Mouse (Mus musculus) heart, postnatal 0 days (tissue): ENCODE measurements around the gene Csgalnact2. TPM values are rescaled to one million over a fixed set of nuclear protein-coding genes. Genes with fewer than 3 reads are reported as not detected.

Experiments used
- ATAC-seq: fragments of 200-750 bp; cut with Nextera tagmentation; 2 replicates; pipeline ENCODE4 v1.8.0; 2017; ENCODE audit warnings: low read depth, moderate number of reproducible peaks, moderate library complexity; ENCODE audit not compliant: insufficient read depth
- DNase-seq: peaks from one replicate; pipeline ENCODE4 v3.0.0-alpha.2; 2016; ENCODE audit warnings: low spot score
- H3K27ac ChIP-seq: fragments of 300-500 bp; sonication (generic); 2 replicates; pipeline ENCODE4 v1.5.1; 2014; ENCODE audit warnings: low read depth, mild to moderate bottlenecking
- H3K27me3 ChIP-seq: fragments of 300-500 bp; sonication (generic); 2 replicates; pipeline ENCODE4 v1.6.1; 2014; ENCODE audit warnings: low read length, mixed read lengths; ENCODE audit not compliant: control insufficient read depth, insufficient read depth
- H3K36me3 ChIP-seq: fragments of 300-500 bp; sonication (generic); replicated peaks from 2 replicates; pipeline ENCODE4 v1.6.1; 2014; ENCODE audit warnings: low read length, mixed read lengths; ENCODE audit not compliant: control insufficient read depth, insufficient read depth
- H3K4me1 ChIP-seq: fragments of 300-500 bp; sonication (generic); 2 replicates; pipeline ENCODE4 v1.6.1; 2014; ENCODE audit warnings: antibody characterized with exemption; ENCODE audit not compliant: control insufficient read depth, insufficient read depth
- H3K4me2 ChIP-seq: fragments of 300-500 bp; sonication (generic); 2 replicates; pipeline ENCODE4 v1.6.1; 2014; ENCODE audit warnings: low read depth, mild to moderate bottlenecking, low read length, moderate library complexity
- H3K4me3 ChIP-seq: fragments of 300-500 bp; sonication (generic); 2 replicates; pipeline ENCODE4 v1.5.1; 2014; ENCODE audit warnings: low read depth, low read length
- H3K9ac ChIP-seq: fragments of 300-500 bp; sonication (generic); replicated peaks from 2 replicates; pipeline ENCODE4 v1.6.1; 2014; ENCODE audit warnings: low read depth, low read length, mixed read lengths
- H3K9me3 ChIP-seq: fragments of 300-500 bp; sonication (generic); replicated peaks from 2 replicates; pipeline ENCODE4 v1.6.1; 2016; ENCODE audit warnings: low read length; ENCODE audit not compliant: control insufficient read depth
- CTCF ChIP-seq: IDR thresholded peaks from 2 replicates; pipeline ENCODE4 v1.5.1; 2016; ENCODE audit warnings: antibody characterized with exemption, control low read depth, low read depth
- EP300 ChIP-seq: IDR thresholded peaks from 2 replicates; pipeline ENCODE4 v1.6.1; 2016; ENCODE audit warnings: antibody characterized with exemption, low read depth
- WGBS: fragments of 180-500 bp; shearing (Covaris S2); extraction: QIAGEN DNeasy Blood & Tissue Kit; methylation state at CpG from one replicate; pipeline ENCODE4 v1.1.7; 2014; 5-methylcytosine and 5-hydroxymethylcytosine counted together
- polyA plus RNA-seq: library from polyadenylated mRNA; unstranded; fragments of >200 nt; fragmentation: Nextera tagmentation; extraction: Ambion mirVana; gene quantifications from 2 replicates; pipeline ENCODE4 v1.2.1, GENCODE M21; 2015
- total RNA-seq: library from RNA; depleted of rRNA; stranded (reverse); fragments of >200 nt; gene quantifications from 2 replicates; pipeline ENCODE4 v1.2.3, GENCODE M21; 2014; ENCODE audit warnings: low replicate concordance

The Csgalnact2 gene
- total and polyA plus RNA-seq, 2 experiments from 2014 or later, result 11.6 to 13.0 TPM

DNA sequence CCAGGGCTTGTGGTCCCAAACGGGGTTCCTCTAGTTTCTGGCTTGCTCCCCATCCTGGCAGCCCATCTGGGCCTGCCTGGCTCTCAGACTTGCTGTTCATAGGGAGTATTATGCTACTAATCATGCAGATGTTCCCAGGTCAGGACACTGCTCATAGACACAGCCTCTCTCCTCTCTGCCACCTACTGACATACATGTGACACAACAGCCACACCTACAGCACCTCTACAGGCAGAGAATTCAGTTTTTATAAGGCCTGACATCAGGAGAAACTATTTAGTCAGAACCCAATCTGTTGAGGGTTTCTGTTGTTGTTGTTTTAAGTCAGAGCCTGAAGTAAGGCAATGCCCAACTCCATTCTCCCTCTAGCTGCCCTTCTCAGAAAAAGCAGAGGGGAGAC is 27.1 kb downstream of the Csgalnact2 start:
- 32% methylated on average over 1 of the region's 1 CpGs for WGBS
- DNase-seq, result no peak
- no peak overlapping the region for H3K9ac ChIP-seq
- TF ChIP-seq CTCF (peak; percentile 19; the same call in 1 of the 2 replicates), EP300 (no peak)
- no peaks in the 10 kb centered on the region for H3K4me1 ChIP-seq
- ATAC-seq, result no peak
- H3K27ac ChIP-seq, result no peak overlapping the region
- H3K4me3 ChIP-seq, result no peak overlapping the region
- H3K4me2 ChIP-seq, result no peak overlapping the region
- H3K9me3 ChIP-seq, result no peaks in the 10 kb centered on the region
- peaks cover 42% of the 10 kb centered on the region for H3K36me3 ChIP-seq
- H3K27me3 ChIP-seq, result no peaks in the 10 kb centered on the region

DNA sequence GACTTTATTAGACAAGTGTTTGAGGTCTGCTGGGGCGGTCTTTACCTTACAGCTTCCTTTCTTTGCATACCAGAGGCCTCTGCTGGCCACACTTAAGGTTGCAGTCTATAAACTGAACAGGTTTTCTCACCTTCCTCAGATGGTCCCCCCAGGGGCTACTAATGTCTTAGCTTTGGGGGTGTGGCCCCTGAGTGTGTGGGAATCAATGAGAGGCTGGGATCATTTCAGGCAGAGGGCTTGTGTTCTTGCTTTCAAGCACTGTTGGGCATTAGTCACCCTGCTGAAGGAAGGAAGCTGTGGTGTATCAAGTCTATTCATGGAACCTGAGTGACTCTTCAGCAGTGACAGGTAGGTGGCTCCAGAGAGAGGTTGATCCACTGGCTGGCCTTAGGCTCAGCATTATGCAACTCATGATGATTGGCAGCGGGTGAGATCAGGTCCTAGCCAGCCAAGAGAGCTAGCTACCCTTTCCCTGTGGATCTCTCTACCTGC is 39.6 kb downstream of the Csgalnact2 start:
- no peaks in the 10 kb centered on the region for H3K4me1 ChIP-seq
- peak; percentile 48 for TF ChIP-seq CTCF
- no peak for TF ChIP-seq EP300
- H3K27ac ChIP-seq, result no peak overlapping the region
- 0 out of 2 replicates have a peak, but pooled peaks cover 7% of the 10 kb centered on the region for H3K9me3 ChIP-seq
- no peaks in the 10 kb centered on the region for H3K36me3 ChIP-seq
- 23% methylated on average over 2 of the region's 2 CpGs for WGBS
- no peak overlapping the region for H3K4me2 ChIP-seq
- no peak overlapping the region for H3K4me3 ChIP-seq
- H3K27me3 ChIP-seq, result no peaks in the 10 kb centered on the region
- no peak overlapping the region for H3K9ac ChIP-seq
- DNase-seq (peak; percentile 16), ATAC-seq (no peak)

DNA sequence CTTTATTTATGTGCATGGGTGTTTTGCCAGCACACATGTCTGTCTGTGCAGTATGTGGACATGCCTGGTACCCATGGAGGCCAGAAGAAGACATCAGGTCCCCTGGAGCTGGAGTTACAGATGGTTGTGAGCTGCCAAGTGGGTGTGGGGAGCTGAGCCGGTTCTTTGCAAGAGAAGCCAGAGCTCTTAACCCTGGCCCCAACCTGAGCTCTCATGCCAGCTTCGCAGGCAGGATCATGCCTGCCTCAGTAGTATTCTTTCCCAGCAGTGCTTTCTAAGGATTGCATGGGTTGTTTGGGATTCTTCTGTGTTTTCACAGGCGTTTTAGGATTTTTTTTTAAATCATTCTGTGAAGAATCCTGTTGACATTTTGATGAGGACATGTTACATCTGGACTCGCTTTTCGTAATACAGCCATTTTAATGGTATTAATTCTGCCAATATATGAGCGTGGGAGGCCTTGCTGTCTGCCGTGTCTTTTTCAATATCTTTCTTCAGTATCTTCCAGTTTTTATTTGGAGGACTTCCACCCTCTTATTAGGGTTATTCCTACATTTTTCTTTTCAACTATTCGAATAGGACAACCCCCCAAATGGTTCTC is 41.1 kb downstream of the Csgalnact2 start:
- H3K27me3 ChIP-seq, result no peaks in the 10 kb centered on the region

GRCm38 (mm10) chr6:118090827-118091226 is 48.1 kb downstream of the Csgalnact2 start:
- Histone ChIP-seq H3K36me3 (no peaks in the 10 kb centered on the region), H3K4me2 (no peak overlapping the region), H3K9ac (no peak overlapping the region), H3K4me1 (no peaks in the 10 kb centered on the region), H3K27me3 (no peaks in the 10 kb centered on the region), H3K27ac (no peak overlapping the region), H3K9me3 (0 out of 2 replicates have a peak, but pooled peaks cover 7% of the 10 kb centered on the region), H3K4me3 (no peak overlapping the region)
- 71% methylated on average over 9 of the region's 9 CpGs for WGBS
- TF ChIP-seq CTCF (no peak), EP300 (no peak)
- DNase-seq, result no peak
- ATAC-seq, result no peak

More for the DNA sequence above, 41.1 kb downstream of the Csgalnact2 start:
- Histone ChIP-seq H3K9me3 (0 out of 2 replicates have a peak, but pooled peaks cover 7% of the 10 kb centered on the region), H3K4me1 (no peaks in the 10 kb centered on the region), H3K4me3 (no peak overlapping the region), H3K36me3 (no peaks in the 10 kb centered on the region), H3K4me2 (no peak overlapping the region), H3K27ac (no peak overlapping the region), H3K9ac (no peak overlapping the region)
- 67% methylated on average over 8 of the region's 8 CpGs for WGBS
- DNase-seq (no peak), ATAC-seq (no peak)
- no peak for TF ChIP-seq CTCF
- no peak for TF ChIP-seq EP300

GRCm38 (mm10) chr6:118088750-118089440 is 50.0 kb downstream of the Csgalnact2 start:
- no peaks in the 10 kb centered on the region for H3K36me3 ChIP-seq
- DNase-seq (no peak), ATAC-seq (no peak)
- H3K9ac ChIP-seq, result no peak overlapping the region
- H3K9me3 ChIP-seq, result no peaks in the 10 kb centered on the region
- WGBS, result 80% methylated on average over 17 of the region's 17 CpGs
- TF ChIP-seq EP300 (no peak), CTCF (no peak)
- no peaks in the 10 kb centered on the region for H3K4me1 ChIP-seq
- no peak overlapping the region for H3K4me3 ChIP-seq
- H3K4me2 ChIP-seq, result no peak overlapping the region
- H3K27me3 ChIP-seq, result no peaks in the 10 kb centered on the region
- H3K27ac ChIP-seq, result no peak overlapping the region
